Mouse (Mus musculus) kidney, adult 2 months (tissue): ENCODE results near the gene Rassf8.

Source experiments
- CTCF ChIP-seq: fragments of 200-500 bp; conservative IDR thresholded peaks from 2 replicates; pipeline ENCODE4 v1.5.1; 2011; ENCODE audit warnings: low read depth, mild to moderate bottlenecking, control low read depth, low read length, moderate library complexity, mixed read lengths; ENCODE audit not compliant: insufficient read depth, insufficient read length
- POLR2A ChIP-seq: fragments of 200-500 bp; IDR thresholded peaks from one replicate; pipeline ENCODE4 v1.6.1; 2011; ENCODE audit warnings: low read depth, low read length, control low read depth

DNA sequence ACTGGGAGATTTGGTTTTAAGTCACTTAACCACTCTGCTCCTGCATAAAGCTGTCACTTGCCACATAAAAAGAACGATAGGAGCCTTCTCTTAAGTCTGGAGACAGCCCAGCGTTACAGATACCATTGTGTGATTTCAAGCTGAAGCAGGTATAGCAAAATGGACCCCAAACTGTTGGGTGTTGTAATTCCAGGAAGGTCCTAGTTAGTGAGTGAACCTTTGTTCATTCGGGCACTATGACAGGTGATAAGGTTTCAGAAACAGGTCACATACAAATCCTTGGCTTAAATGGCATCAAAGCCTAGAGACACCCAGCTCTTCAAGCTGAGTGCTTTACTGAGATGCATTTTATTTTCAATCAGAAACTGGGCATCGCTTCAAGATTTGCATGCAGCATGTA is 16.5 kb downstream of the Rassf8 start:
- TF ChIP-seq CTCF (no peak), POLR2A (no peak)
